Mouse (Mus musculus): ENCODE measurements around the gene Map3k9.

DNA sequence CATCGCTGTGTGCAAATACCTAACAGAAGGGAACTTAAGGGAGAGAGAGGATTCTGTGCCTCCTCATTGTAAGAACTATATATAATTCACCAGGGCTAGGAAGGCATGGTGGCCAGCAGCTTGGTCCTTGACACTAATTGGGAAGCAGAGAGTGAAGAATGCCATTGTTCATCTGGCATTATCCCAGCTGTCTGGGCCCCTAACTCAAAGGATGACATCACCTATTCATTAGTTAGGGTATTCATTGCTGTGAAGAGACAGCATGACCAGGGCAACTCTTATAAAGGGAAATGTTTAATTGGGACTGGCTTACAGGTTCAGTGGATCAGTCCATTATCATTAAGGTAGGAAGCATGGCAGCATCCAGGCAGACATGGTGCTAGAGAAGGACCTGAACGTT, 47.4 kb upstream of the Map3k9 start:
- TF ChIP-seq CTCF (IDR thresholded peaks at IDR 0.05; ENCODE audit: extremely low read depth, insufficient read length, insufficient replicate concordance, low read depth, low read length) (no peak), POLR2A (IDR thresholded peaks at IDR 0.05; ENCODE audit: low read depth, low read length) (no peak)
